Mouse (Mus musculus) C2C12 (cell line): Measurements from ENCODE around the gene Wdr60.

ENCODE experiments used
- CEBPB ChIP-seq: IDR thresholded peaks from one replicate; pipeline ENCODE4 v1.6.1; 2011; ENCODE audit warnings: low read depth, mild to moderate bottlenecking, control low read depth, moderate library complexity
- CTCF ChIP-seq: IDR thresholded peaks from one replicate; pipeline ENCODE4 v1.5.1; 2011; ENCODE audit not compliant: control insufficient read depth, insufficient read depth, insufficient read length
- FOSL1 ChIP-seq: IDR thresholded peaks from one replicate; pipeline ENCODE4 v1.8.0; 2011; ENCODE audit warnings: mild to moderate bottlenecking, low read length; ENCODE audit not compliant: poor library complexity, insufficient read depth, severe bottlenecking
- MAX ChIP-seq: IDR thresholded peaks from one replicate; pipeline ENCODE4 v1.6.1; 2011; ENCODE audit warnings: mild to moderate bottlenecking, control low read depth
- MYOD1 ChIP-seq: IDR thresholded peaks from one replicate; pipeline ENCODE4 v1.6.1; 2011; ENCODE audit warnings: low read depth; ENCODE audit not compliant: control insufficient read depth, insufficient read length
- MYOG ChIP-seq: IDR thresholded peaks from one replicate; pipeline ENCODE4 v1.6.1; 2011; ENCODE audit not compliant: control insufficient read depth, insufficient read length; ENCODE audit errors: extremely low read depth
- USF1 ChIP-seq: IDR thresholded peaks from one replicate; pipeline ENCODE4 v1.6.1; 2011; ENCODE audit warnings: low read depth, mild to moderate bottlenecking, control low read depth, moderate library complexity

GRCm38 (mm10) chr12:116293185-116293584 is 30.4 kb upstream of the Wdr60 start:
- no peak for TF ChIP-seq CTCF
- no peak for TF ChIP-seq FOSL1
- no peak for TF ChIP-seq USF1
- no peak for TF ChIP-seq MYOD1
- no peak for TF ChIP-seq CEBPB
- no peak for TF ChIP-seq MAX
- no peak for TF ChIP-seq MYOG
